Mouse (Mus musculus): ENCODE results near the gene Snorc.
A peak's percentile ranks its signal among the peaks of the same experiment; 100 is the strongest.

Snorc gene

GRCm38 (mm10) chr1:87510166-87510691, 40.2 kb downstream of the Snorc start:
- peak in 1 of 2 experiments; percentile 39 for DNase-seq (ENCODE audit: low spot score in 2 of 2)

- no peak for DNase-seq (ENCODE audit: low spot score in 2 of 2)
Observed at GRCm38 (mm10) chr1:87510845-87511244, 40.8 kb downstream of the Snorc start.

GRCm38 (mm10) chr1:87520467-87520866, 50.4 kb downstream of the Snorc start:
- DNase-seq (ENCODE audit: low spot score in 2 of 2) = no peak

GRCm38 (mm10) chr1:87521523-87521922, 51.5 kb downstream of the Snorc start:
- no peak for DNase-seq (ENCODE audit: low spot score in 2 of 2)

- DNase-seq (ENCODE audit: low spot score in 2 of 2) = no peak
Observed at GRCm38 (mm10) chr1:87525041-87525440, 55.0 kb downstream of the Snorc start.
